Mouse (Mus musculus): ENCODE results near the gene Gapdh.

Gapdh gene

GRCm38 (mm10) chr6:125166051-125166751 is at the start of gene Gapdh:
Gene Gapdh, minus strand, starts transcription at chr6:125166467.
- in situ Hi-C loops (cut with MboI, MseI) = no loop called here

- in situ Hi-C loops (cut with MboI, MseI) = no loop called here
Measured at GRCm38 (mm10) chr6:125215148-125215954, 49.1 kb upstream of the Gapdh start, which contains the start of gene Vamp1. Gene Vamp1, plus strand, starts transcription at chr6:125215551.

- in situ Hi-C loops (cut with MboI, MseI) = no loop called here
Measured at GRCm38 (mm10) chr6:125213715-125214114, 47.4 kb upstream of the Gapdh start.

- in situ Hi-C loops (cut with MboI, MseI) = no loop called here
Measured at GRCm38 (mm10) chr6:125213129-125213528, 46.9 kb upstream of the Gapdh start.

- in situ Hi-C loops (cut with MboI, MseI) = no loop called here
Measured at GRCm38 (mm10) chr6:125212621-125213020, 46.4 kb upstream of the Gapdh start.

- in situ Hi-C loops (cut with MboI, MseI) = no loop called here
Measured at GRCm38 (mm10) chr6:125210436-125210835, 44.2 kb upstream of the Gapdh start.

GRCm38 (mm10) chr6:125197166-125197565 is 30.9 kb upstream of the Gapdh start:
- in situ Hi-C loops (cut with MboI, MseI) = no loop called here

DNA sequence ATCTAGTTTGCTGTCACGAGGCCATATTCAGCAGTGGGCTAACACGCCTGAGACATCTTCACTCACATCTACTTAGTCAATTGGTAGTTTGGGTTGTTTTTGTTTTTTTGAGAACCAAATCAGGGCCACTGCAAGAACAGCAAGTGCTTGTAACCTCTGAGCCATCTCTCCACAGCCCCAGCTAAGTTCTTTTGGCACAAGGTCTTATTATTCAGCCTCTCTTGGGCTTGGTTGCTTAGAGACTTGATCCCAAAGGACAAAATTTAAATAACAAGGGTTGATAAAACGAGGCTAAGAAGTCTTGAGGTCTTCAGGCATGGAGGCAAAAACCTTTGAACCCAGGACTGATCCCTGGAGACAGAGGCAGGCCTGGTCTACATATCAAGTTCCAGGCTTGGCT is 30.0 kb upstream of the Gapdh start:
- in situ Hi-C loops (cut with MboI, MseI) = no loop called here

DNA sequence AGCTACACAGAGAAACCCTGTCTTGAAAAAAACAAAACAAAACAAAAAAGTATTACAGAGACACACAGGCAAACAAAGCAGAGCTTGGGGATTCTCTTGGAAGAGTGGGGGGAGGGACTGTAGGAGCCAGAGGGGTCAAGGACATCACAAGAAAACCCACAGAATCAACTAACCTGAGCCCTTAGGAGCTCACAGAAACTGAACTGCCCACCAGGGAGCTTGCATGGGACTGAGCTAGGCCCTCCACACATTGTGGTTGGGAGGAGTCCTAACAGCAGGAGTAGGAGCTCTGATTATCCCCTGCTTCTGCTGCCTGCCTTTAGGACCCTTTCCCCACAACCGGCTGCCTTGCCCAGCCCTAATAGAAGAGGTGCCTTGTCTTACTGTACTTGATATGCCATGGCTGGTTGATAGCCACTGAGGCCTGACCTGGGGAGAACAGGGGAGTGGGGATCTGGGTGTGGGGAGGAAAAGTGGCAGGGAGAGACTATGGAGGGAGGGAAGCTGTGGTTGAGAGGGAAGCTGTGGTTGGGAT is 29.3 kb upstream of the Gapdh start:
- in situ Hi-C loops (cut with MboI, MseI) = no loop called here

DNA sequence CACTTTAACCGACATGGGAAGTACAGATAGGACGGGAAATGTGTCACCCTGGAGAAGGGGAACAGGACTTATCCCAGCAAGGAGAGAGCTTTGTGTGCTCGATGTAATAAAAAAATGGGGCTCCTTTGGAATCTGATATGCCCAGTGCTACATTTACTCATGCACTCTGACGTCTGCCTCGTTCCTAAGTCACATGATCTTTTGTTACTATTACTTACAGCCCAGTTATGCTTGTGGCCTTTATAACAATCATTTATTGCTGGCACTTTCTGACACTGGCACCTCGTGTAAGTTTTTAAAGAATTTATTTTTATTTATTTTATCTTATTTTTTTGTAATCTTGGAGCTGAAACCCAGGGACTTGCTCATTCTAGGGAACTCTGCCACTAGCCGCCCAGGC is 27.1 kb upstream of the Gapdh start:
- in situ Hi-C loops (cut with MboI, MseI) = no loop called here

GRCm38 (mm10) chr6:125192841-125193240 is 26.6 kb upstream of the Gapdh start:
- in situ Hi-C loops (cut with MboI, MseI) = no loop called here

GRCm38 (mm10) chr6:125192016-125192714 is 25.9 kb upstream of the Gapdh start:
- in situ Hi-C loops (cut with MboI, MseI) = no loop called here

DNA sequence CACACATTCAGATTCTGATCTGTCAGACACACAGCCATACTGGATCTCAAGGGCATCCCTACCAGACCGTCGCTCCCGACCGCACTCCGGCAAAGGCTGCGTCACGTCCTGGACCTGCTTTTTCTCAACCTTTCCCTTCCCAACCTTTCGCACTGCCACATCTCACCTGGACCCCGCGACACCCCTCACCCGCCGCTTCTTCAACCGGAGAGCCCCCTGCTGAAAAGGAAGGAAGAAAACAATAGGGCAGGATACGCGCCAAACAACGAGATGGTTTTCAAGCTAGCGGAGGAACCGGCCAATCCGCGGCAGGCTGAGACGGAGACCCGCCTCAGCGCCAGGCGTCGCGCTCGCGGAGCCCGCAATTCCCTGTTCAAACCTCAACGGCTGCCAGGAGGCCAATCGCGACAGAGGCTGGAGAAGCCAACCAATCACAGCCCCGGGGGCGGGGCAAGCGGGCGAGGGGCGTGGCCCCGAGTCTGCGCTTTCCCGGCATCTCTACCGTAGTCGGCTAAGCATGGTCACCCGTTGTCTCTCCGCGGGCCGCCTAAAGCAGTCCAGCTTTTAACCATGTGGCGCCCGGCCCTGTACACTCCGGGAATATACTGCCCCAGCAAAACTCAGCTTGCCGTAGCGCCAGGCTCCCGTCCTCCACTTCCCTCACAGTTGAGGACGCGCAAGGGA is 25.2 kb upstream of the Gapdh start, which contains the start of the genes Ncapd2 and Mrpl51:
Gene Ncapd2 (minus strand): TSS at position 370 of the 684 bp plus-strand sequence.
Gene Mrpl51 (plus strand): TSS at position 470 of the 684 bp plus-strand sequence.
- in situ Hi-C loops (cut with MboI, MseI) = no loop called here

- in situ Hi-C loops (cut with MboI, MseI) = no loop called here
Measured at GRCm38 (mm10) chr6:125190816-125191215, 24.5 kb upstream of the Gapdh start.

GRCm38 (mm10) chr6:125186203-125186602 is 19.9 kb upstream of the Gapdh start:
- in situ Hi-C loops (cut with MboI, MseI) = no loop called here

- in situ Hi-C loops (cut with MboI, MseI) = no loop called here
Measured at GRCm38 (mm10) chr6:125182133-125182532, 15.9 kb upstream of the Gapdh start.

GRCm38 (mm10) chr6:125179601-125180000 is 13.3 kb upstream of the Gapdh start:
- in situ Hi-C loops (cut with MboI, MseI) = loop anchor here in 1 of 2 experiments (10.0 kb wide), 1 partner anchor 65 kb away; no protein-coding TSS in a partner anchor

DNA sequence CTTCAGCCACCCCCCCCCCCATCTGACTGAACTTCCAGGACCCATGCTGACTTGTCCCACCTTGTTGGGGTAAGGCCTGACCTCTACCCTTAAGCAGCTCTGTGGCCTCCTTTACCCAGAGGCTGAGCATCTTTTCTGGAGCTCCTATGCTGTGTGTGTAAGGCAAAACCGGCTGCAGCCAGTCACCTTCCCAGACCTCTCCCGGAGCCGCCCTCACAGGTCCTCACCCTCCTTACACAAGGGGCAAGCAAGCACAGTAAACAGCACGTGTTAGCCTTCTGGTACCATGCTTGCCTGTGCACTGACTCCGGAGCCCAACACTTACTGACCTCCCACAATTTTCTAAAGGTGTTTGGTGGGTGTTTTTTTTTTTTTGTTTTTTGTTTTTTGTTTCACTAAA is 9.2 kb upstream of the Gapdh start:
- in situ Hi-C loops (cut with MboI, MseI) = loop anchor here in 1 of 2 experiments (10.0 kb wide), 1 partner anchor 61 kb away; no protein-coding TSS in a partner anchor

DNA sequence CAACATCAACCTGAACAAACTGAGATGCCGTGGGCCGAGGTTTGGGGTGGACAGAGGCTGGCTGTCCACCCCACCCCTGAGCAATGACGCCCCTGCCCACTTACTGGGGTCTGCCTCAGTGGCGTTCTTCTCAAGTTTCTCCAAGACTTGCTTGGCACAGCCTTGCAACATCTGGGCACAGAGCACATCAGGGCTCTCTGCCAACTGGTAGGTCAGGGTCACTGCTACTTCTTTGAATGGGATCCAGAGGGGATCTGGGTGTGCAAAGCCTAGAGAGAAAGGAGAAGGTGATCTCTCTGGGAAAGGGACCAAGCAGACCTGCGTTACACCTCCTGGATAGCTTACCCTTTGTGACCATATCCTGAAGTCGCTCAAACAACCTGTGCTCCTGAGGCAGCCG is 7.0 kb upstream of the Gapdh start:
- in situ Hi-C loops (cut with MboI, MseI) = loop anchor here (5.0 to 10.0 kb wide), 2 partner anchors 58 to 99 kb away; no protein-coding TSS in a partner anchor

GRCm38 (mm10) chr6:125172474-125172873 is 6.2 kb upstream of the Gapdh start:
- in situ Hi-C loops (cut with MboI, MseI) = loop anchor here (5.0 to 10.0 kb wide), 2 partner anchors 58 to 100 kb away; no protein-coding TSS in a partner anchor

DNA sequence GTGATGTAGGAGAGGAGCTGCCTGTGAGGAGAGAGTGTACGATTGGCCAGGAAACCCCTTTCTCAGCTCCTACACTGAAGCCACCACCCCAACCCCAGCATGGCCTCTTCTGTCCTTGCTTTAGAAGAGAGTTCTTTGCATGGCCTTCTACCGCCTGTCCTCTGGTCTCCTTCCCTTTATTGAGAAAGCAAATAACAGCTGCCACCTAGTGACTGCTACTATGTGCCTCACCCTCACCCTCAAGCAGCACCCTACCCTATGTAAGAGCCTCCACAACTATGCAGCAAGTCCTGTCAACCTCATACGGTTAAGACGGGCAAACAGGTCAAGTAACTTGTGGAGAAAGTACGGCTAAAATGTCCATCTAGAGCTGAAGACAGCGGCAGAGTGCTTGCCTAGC is 3.9 kb upstream of the Gapdh start:
- in situ Hi-C loops (cut with MboI, MseI) = loop anchor here (5.0 to 10.0 kb wide), 2 partner anchors 55 to 102 kb away; no protein-coding TSS in a partner anchor

Measured in T-helper 17 cell (primary cell).